Mouse (Mus musculus) olfactory bulb, adult 2 months (tissue): ENCODE data around the gene Ptprt. TPM values are rescaled to one million over a fixed set of nuclear protein-coding genes. Genes with fewer than 3 reads are reported as not detected.

Source experiments
- H3K27ac ChIP-seq: fragments of 200-500 bp; 2 replicates; pipeline ENCODE4 v1.5.1; 2012; ENCODE audit warnings: low read depth, low read length; ENCODE audit not compliant: insufficient read depth
- H3K4me1 ChIP-seq: fragments of 200-500 bp; 2 replicates; pipeline ENCODE4 v1.6.1; 2012; ENCODE audit warnings: low read length; ENCODE audit not compliant: control insufficient read depth, insufficient read depth
- H3K4me3 ChIP-seq: fragments of 200-500 bp; 2 replicates; pipeline ENCODE4 v1.5.1; 2012; ENCODE audit warnings: mild to moderate bottlenecking, low read depth, low read length, moderate library complexity; ENCODE audit not compliant: insufficient read depth
- CTCF ChIP-seq: fragments of 200-500 bp; IDR thresholded peaks from 2 replicates; pipeline ENCODE4 v1.5.1; 2012; ENCODE audit warnings: low read depth, mild to moderate bottlenecking, low read length, moderate library complexity; ENCODE audit not compliant: insufficient read depth
- POLR2A ChIP-seq: fragments of 200-500 bp; IDR thresholded peaks from 2 replicates; pipeline ENCODE4 v1.6.1; 2012; ENCODE audit warnings: mild to moderate bottlenecking, low read depth, low read length, moderate library complexity; ENCODE audit not compliant: insufficient read depth
- WGBS: fragments of 180-500 bp; shearing (Covaris S2); methylation state at CpG from one replicate; pipeline ENCODE4 v1.1.7; 2018; 5-methylcytosine and 5-hydroxymethylcytosine counted together
- polyA plus RNA-seq: library from polyadenylated mRNA; stranded (reverse); fragments of >200 nt; gene quantifications from 2 replicates; pipeline ENCODE4 v1.2.4, GENCODE M21; 2012; ENCODE audit warnings: low replicate concordance; ENCODE audit not compliant: missing spikeins, insufficient read depth, insufficient read length

Gene Ptprt
- polyA plus RNA-seq, 1 experiment: 33.3 TPM

DNA sequence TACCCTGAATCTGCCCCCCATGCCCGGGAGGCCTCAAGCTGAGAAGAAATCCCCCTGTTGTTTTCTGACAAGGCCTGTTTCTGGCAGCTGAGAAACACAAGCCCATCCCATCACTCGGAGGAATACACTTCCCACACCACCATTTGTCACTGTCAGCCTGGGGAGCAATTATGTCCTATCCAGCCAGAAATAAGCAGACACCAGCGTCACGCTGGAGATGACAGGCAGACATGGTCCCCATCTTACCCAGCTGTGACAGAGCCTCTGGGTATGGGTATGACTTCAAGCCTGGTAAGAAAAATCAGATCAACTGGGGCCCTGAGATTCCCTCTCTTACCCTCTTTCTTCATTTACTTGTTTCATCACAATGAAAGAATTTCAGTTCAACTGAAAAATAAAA lies 625.3 kb downstream of the Ptprt start:
- Histone ChIP-seq H3K4me3 (no peak overlapping the region), H3K27ac (no peak overlapping the region)
- TF ChIP-seq POLR2A (no peak), CTCF (no peak)

DNA sequence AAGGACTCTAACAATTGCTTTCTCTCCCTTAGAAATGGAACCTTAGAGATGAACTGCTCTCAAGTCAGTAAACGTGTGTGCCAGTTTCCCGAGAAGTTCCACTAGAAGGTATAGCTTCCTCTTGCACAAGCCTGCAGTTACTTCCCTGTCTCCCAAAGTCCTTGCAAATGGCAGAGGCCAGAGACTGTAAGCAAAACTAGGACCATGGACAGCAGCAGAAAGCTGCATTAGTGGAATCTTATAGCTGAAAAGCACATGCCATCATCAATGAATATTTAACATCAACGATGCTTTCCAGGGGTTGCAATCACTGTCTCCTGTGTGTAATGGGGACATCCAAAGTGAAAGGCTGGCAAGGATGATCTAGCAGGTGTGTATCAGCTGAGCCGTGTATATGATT lies 629.3 kb downstream of the Ptprt start:
- WGBS: 66% methylated on average over 4 of the region's 4 CpGs
- Histone ChIP-seq H3K4me3 (no peak overlapping the region), H3K4me1 (peaks cover 6% of the 10 kb centered on the region), H3K27ac (no peak overlapping the region)
- no peak for TF ChIP-seq POLR2A

More for the DNA sequence above, 625.3 kb downstream of the Ptprt start:
- H3K4me1 ChIP-seq: no peaks in the 10 kb centered on the region; the same call in 1 of the 2 replicates
- 63% methylated on average over 4 of the region's 4 CpGs for WGBS

DNA sequence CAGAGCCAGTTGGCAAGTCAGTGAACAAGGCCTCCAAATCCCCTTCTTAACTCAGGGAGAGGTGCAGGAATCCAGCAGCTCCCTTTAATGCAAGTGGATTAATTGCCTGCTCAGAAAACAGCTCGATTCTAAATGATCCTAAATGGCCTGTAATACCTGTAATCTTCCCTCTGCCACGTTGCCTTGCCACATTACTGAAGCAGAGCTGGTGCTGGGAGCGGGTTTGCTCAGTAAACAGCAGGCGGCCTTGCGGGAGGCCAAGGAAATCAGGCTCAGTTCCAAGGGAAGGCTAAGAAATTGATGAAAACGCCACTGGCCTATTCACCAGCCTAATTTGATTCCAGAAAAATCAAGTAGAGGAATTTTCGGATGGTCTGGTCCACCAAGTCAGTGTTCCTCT lies 659.9 kb downstream of the Ptprt start:
- H3K4me3 ChIP-seq: no peak overlapping the region
- no peak for TF ChIP-seq CTCF
- TF ChIP-seq POLR2A: no peak
- H3K4me1 ChIP-seq: no peaks in the 10 kb centered on the region; the same call in 1 of the 2 replicates
- no peak overlapping the region for H3K27ac ChIP-seq
- 47% methylated on average over 7 of the region's 7 CpGs for WGBS

DNA sequence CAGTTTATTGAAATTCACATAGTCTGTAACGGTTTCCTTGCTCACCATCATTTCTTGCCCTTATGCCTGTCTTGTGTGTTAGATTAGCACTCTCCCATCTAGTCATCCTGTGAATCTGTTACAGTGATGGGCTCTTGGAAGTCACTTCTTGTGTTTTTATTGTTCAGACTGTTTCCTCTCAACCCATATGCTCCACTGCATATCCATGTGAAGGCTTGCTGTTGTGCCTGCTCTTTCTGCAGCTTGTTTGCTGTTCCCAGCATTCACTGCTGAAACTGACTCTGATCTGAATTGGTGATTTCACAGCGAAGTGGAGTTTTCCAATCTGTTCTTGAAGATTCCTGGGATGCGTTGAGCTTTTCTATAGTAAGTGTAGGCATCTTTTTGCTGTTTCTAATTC lies 678.6 kb downstream of the Ptprt start:
- Histone ChIP-seq H3K27ac (no peak overlapping the region), H3K4me1 (no peaks in the 10 kb centered on the region), H3K4me3 (no peak overlapping the region)
- TF ChIP-seq POLR2A (no peak), CTCF (no peak)
- 87% methylated on average over 3 of the region's 3 CpGs for WGBS

DNA sequence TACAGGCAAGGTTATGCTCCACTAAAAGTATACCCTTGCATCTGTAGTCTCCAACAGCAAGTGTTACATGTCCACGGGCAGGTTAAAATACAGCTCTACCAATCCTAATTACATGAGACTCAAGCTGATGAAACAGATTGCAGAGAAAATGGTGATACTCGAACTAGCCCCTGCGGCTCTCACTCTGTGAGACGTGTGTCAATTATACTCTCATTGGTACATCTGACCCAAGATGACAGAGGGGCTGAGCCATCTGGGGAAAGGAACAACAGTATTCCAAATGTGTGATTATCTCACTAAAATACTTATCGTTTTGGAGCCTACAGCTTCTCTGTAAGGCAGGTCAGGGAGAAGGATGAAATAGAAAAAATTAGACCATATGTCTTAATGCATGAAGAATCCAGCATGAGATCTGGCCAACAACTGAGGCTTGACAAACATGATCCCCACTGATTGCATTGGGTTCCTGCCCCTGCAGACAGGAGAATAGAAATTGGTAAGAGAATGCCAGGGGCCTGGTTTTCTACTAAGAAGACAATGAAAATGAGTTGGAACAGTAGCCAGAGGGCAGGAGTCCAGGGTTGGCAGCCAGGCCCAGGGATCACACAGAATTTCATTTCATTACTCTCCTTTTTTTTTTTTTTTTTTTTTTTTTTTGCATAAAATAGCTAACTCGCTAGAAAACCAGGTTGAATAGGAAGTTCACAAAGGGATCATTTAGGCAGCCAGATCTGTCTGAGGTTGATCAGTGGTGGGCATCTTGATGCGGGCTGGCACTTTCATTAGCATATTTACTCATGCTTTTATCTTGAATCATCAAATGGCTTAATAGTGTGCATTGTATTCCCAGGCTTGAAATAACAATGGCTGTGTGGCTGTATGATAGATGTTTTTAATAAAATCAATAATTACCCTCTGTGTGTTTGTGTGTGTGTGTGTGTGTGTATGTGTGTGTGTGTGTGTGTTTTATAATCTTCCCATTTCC lies 699.5 kb downstream of the Ptprt start:
- TF ChIP-seq POLR2A (no peak), CTCF (no peak)
- H3K4me1 ChIP-seq: no peaks in the 10 kb centered on the region
- H3K4me3 ChIP-seq: no peak overlapping the region
- WGBS: 64% methylated on average over 7 of the region's 7 CpGs
- no peak overlapping the region for H3K27ac ChIP-seq

DNA sequence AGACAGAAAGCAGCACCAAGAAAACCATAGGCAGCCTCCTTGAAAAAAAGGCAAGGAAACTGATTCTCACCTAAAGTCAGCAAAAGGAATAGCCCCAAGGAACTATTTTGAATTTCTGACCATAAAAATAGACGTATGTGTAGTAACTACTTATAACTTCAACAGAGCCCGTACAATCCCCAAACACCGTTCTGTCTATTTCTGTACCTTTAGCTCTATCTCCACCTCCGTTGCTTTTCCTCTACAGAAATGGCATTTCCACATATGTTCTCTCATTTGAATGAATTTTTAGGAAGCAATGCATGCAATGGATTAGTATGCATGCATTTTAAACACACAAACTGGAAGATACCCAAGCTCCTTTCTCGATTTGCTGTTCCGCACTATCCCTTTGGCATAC lies 715.5 kb downstream of the Ptprt start:
- no peak overlapping the region for H3K27ac ChIP-seq
- TF ChIP-seq POLR2A (no peak), CTCF (no peak)
- no peak overlapping the region for H3K4me3 ChIP-seq
- no peaks in the 10 kb centered on the region for H3K4me1 ChIP-seq
- WGBS: 96% methylated on average over 6 of the region's 6 CpGs

DNA sequence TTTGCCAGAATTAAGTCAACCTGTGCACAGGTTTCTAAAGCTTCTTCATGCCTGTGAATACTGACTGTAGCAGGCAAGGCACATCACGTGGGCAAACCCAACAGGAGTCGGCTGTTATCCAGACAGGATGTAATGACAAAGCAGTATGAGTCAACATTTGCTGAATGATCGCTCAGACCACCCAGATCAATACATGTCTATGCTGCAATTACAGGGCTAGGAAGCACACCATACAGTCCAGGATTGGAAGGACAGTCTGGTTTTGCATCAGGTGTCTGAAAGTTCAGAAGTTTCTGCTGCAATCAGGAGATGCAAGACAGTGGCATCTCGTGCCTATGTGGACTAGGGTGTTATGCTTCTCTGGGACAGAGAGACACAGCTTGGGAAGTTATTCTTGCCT lies 716.3 kb downstream of the Ptprt start:
- Histone ChIP-seq H3K4me1 (no peaks in the 10 kb centered on the region), H3K27ac (no peak overlapping the region), H3K4me3 (no peak overlapping the region)
- TF ChIP-seq POLR2A: no peak
- TF ChIP-seq CTCF: no peak
- 91% methylated on average over 4 of the region's 4 CpGs for WGBS

DNA sequence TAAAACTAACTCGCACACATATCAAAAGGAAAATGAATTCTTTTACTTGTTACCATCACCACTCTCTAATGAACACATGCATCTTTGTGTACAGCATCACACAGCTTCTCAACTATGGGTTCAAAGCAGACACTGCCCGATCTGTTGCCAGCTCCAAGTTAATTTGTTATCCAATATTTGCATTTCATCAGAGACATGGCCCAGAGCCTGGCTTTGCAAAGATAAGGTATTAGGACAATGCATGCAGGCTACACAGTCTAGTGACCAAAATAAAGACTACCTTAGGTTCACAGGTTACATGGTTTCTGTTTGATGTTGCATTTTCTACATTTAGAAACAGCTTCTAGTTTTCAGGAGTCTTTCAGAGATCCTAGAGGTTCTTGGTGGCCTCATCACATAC lies 719.0 kb downstream of the Ptprt start:
- TF ChIP-seq CTCF (no peak), POLR2A (no peak)
- no peak overlapping the region for H3K27ac ChIP-seq
- no peaks in the 10 kb centered on the region for H3K4me1 ChIP-seq
- no peak overlapping the region for H3K4me3 ChIP-seq
- 82% methylated on average over 2 of the region's 2 CpGs for WGBS

DNA sequence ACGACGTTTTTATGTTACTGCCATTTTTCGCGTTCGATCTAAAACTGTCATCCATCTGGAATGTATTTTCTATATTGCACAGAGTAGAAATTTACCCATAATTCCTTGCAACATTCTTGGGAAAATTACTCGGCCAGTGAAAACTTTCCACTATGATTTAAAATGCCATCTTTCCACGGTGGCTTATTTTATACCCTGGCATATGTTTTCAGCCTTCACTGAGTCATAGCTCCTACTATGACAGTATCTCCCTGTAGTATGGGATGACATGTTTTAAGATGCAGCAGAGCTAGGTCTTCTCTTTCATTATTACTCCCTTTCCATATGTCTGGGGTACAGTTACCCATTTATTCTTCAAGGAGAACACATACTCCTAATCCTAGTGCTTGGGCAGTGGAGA lies 753.7 kb downstream of the Ptprt start:
- WGBS: 94% methylated on average over 7 of the region's 7 CpGs
- Histone ChIP-seq H3K4me1 (no peaks in the 10 kb centered on the region), H3K27ac (no peak overlapping the region), H3K4me3 (no peak overlapping the region)
- TF ChIP-seq POLR2A (no peak), CTCF (no peak)

DNA sequence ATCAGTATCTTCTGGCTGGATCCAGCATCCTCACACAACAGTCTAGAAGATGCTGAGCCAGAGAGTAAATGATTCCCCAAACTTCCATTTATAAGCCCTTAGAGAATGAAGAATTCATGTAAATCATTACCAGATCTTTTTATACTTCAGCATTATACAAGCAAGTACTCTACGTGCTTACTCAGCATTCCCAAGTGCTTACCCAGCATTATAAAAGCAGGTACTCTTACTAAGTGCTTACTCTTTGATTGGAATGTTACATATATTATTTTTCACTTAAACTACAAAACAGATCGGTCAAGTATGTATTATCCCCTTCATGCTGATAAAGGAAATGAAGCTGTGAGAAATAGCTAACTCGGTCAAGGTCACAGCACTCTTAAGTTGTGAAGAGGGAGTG lies 758.8 kb downstream of the Ptprt start:
- 90% methylated on average over 3 of the region's 3 CpGs for WGBS
- H3K4me1 ChIP-seq: no peaks in the 10 kb centered on the region
- no peak overlapping the region for H3K27ac ChIP-seq
- no peak overlapping the region for H3K4me3 ChIP-seq
- TF ChIP-seq POLR2A (no peak), CTCF (no peak)
